Mouse (Mus musculus) olfactory bulb, adult 2 months (tissue): ENCODE measurements at regions not wholly inside any gene's neighbourhood (a gene's known extent, or its start where the extent isn't known, plus 50 kb on each side); places are given as distances from the start of the nearest gene placed in this dataset.

Source experiments
- CTCF ChIP-seq: fragments of 200-500 bp; IDR thresholded peaks from 2 replicates; pipeline ENCODE4 v1.5.1; 2012; ENCODE audit warnings: low read depth, mild to moderate bottlenecking, low read length, moderate library complexity; ENCODE audit not compliant: insufficient read depth
- POLR2A ChIP-seq: fragments of 200-500 bp; IDR thresholded peaks from 2 replicates; pipeline ENCODE4 v1.6.1; 2012; ENCODE audit warnings: mild to moderate bottlenecking, low read depth, low read length, moderate library complexity; ENCODE audit not compliant: insufficient read depth

DNA sequence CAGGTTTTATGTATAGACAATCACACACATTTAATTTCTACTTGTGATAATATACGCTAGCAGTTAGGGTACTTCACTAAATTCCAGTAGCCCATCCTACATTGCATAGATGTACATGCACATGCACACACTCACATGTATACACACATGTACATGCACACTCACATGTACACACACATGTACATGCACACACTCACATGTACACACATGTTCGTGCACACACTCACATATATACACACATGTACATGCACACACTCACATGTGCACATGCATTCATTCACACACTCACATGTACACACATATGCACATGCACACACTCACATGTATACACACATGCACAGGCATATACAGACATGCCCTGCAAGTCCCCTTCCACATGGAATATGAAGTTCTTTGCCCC lies 326.8 kb downstream of the Tns1 start:
- TF ChIP-seq POLR2A, result no peak
- TF ChIP-seq CTCF, result no peak
